Mouse (Mus musculus): ENCODE measurements around the gene Dhps. TPM values are rescaled to one million over a fixed set of nuclear protein-coding genes. Genes with fewer than 3 reads are reported as not detected.
"Not testable (repeated sequence)": the region's sequence is repeated elsewhere in the genome, so short reads cannot be mapped to it uniquely, and the experiment has no call there.

Gene Dhps
- polyA plus RNA-seq, 1 experiment from 2014 or later: 70.5 TPM

- H3K27me3 ChIP-seq (replicated peaks; ENCODE audit: low read depth, poor library complexity, severe bottlenecking): no peaks in the 10 kb centered on the region
- no peak for DNase-seq (ENCODE audit: low spot score)
- peak overlapping the region; percentile 94 for H3K4me3 ChIP-seq
- no peaks in the 10 kb centered on the region for H3K9me3 ChIP-seq
- H3K36me3 ChIP-seq (replicated peaks): peaks cover 53% of the 10 kb centered on the region
- H3K27ac ChIP-seq (replicated peaks): peak overlapping the region; percentile 97
- 88% methylated on average over 5 of the region's 5 CpGs for WGBS
- H3K4me1 ChIP-seq: peaks cover 23% of the 10 kb centered on the region
Observed at GRCm38 (mm10) chr8:85071041-85071440, 516 bp upstream of the Dhps start.

- peak overlapping the region; percentile 97 for H3K27ac ChIP-seq (replicated peaks)
- no peaks in the 10 kb centered on the region for H3K27me3 ChIP-seq (replicated peaks; ENCODE audit: low read depth, poor library complexity, severe bottlenecking)
- H3K4me1 ChIP-seq: peaks cover 23% of the 10 kb centered on the region
- H3K9me3 ChIP-seq: no peaks in the 10 kb centered on the region
- 45% methylated on average over 9 of the region's 9 CpGs for WGBS
- H3K36me3 ChIP-seq (replicated peaks): peaks cover 51% of the 10 kb centered on the region
- peak overlapping the region; percentile 94 for H3K4me3 ChIP-seq
- DNase-seq (ENCODE audit: low spot score): no peak
Observed at GRCm38 (mm10) chr8:85072364-85072929, 890 bp downstream of the Dhps start.

- 93% methylated on average over 15 of the region's 15 CpGs for WGBS
- H3K36me3 ChIP-seq (replicated peaks): peaks cover 50% of the 10 kb centered on the region
- peak overlapping the region; percentile 94 for H3K4me3 ChIP-seq
- no peaks in the 10 kb centered on the region for H3K27me3 ChIP-seq (replicated peaks; ENCODE audit: low read depth, poor library complexity, severe bottlenecking)
- no peaks in the 10 kb centered on the region for H3K9me3 ChIP-seq
- peaks cover 23% of the 10 kb centered on the region for H3K4me1 ChIP-seq
- no peak for DNase-seq (ENCODE audit: low spot score)
- H3K27ac ChIP-seq (replicated peaks): no peak overlapping the region
Observed at GRCm38 (mm10) chr8:85073041-85073612, 1.6 kb downstream of the Dhps start.

GRCm38 (mm10) chr8:85074167-85074566 lies 2.6 kb downstream of the Dhps start:
- DNase-seq (ENCODE audit: low spot score): no peak
- Histone ChIP-seq H3K27ac (replicated peaks) (no peak overlapping the region), H3K27me3 (replicated peaks; ENCODE audit: low read depth, poor library complexity, severe bottlenecking) (no peaks in the 10 kb centered on the region), H3K4me1 (peaks cover 25% of the 10 kb centered on the region), H3K4me3 (no peak overlapping the region), H3K9me3 (no peaks in the 10 kb centered on the region), H3K36me3 (replicated peaks) (peaks cover 61% of the 10 kb centered on the region)
- whole genome bisulfite sequencing: 83% methylated on average over 10 of the region's 10 CpGs

GRCm38 (mm10) chr8:85074617-85075016 lies 3.1 kb downstream of the Dhps start:
- DNase-seq (ENCODE audit: low spot score): no peak
- 92% methylated on average over 10 of the region's 10 CpGs for WGBS
- no peak overlapping the region for H3K27ac ChIP-seq (replicated peaks)
- no peaks in the 10 kb centered on the region for H3K27me3 ChIP-seq (replicated peaks; ENCODE audit: low read depth, poor library complexity, severe bottlenecking)
- no peaks in the 10 kb centered on the region for H3K9me3 ChIP-seq
- H3K36me3 ChIP-seq (replicated peaks): peaks cover 64% of the 10 kb centered on the region
- H3K4me1 ChIP-seq: peaks cover 29% of the 10 kb centered on the region
- H3K4me3 ChIP-seq: no peak overlapping the region

GRCm38 (mm10) chr8:85076001-85076400 lies 4.4 kb downstream of the Dhps start:
- 77% methylated on average over 9 of the region's 9 CpGs for WGBS
- Histone ChIP-seq H3K27me3 (replicated peaks; ENCODE audit: low read depth, poor library complexity, severe bottlenecking) (no peaks in the 10 kb centered on the region), H3K27ac (replicated peaks) (no peak overlapping the region), H3K9me3 (no peaks in the 10 kb centered on the region), H3K36me3 (replicated peaks) (peaks cover 64% of the 10 kb centered on the region), H3K4me1 (peaks cover 30% of the 10 kb centered on the region), H3K4me3 (no peak overlapping the region)
- DNase-seq (ENCODE audit: low spot score): peak; percentile 49

GRCm38 (mm10) chr8:85076993-85077392 lies 5.4 kb downstream of the Dhps start:
- H3K27me3 ChIP-seq (replicated peaks; ENCODE audit: low read depth, poor library complexity, severe bottlenecking): no peaks in the 10 kb centered on the region
- H3K27ac ChIP-seq (replicated peaks): no peak overlapping the region
- no peaks in the 10 kb centered on the region for H3K9me3 ChIP-seq
- WGBS: 0% methylated on average over 2 of the region's 2 CpGs
- DNase-seq (ENCODE audit: low spot score): peak; percentile 83
- no peak overlapping the region; the same call in 1 of the 2 replicates for H3K4me3 ChIP-seq
- peaks cover 64% of the 10 kb centered on the region for H3K36me3 ChIP-seq (replicated peaks)
- peaks cover 35% of the 10 kb centered on the region for H3K4me1 ChIP-seq

- Histone ChIP-seq H3K27ac (replicated peaks) (peak overlapping the region; percentile 86), H3K27me3 (replicated peaks; ENCODE audit: low read depth, poor library complexity, severe bottlenecking) (no peaks in the 10 kb centered on the region), H3K9me3 (no peaks in the 10 kb centered on the region), H3K36me3 (replicated peaks) (peaks cover 46% of the 10 kb centered on the region), H3K4me3 (peak overlapping the region; percentile 96), H3K4me1 (peaks cover 43% of the 10 kb centered on the region)
- WGBS: 1% methylated on average over 25 of the region's 25 CpGs
- DNase-seq (ENCODE audit: low spot score): no peak
Observed at GRCm38 (mm10) chr8:85080214-85080531, 8.6 kb downstream of the Dhps start.

GRCm38 (mm10) chr8:85080532-85081215 lies 9.1 kb downstream of the Dhps start, which contains the start of gene Wdr83os:
Gene Wdr83os, plus strand, starts transcription at chr8:85080740.
- DNase-seq (ENCODE audit: low spot score): peak; percentile 68
- Histone ChIP-seq H3K9me3 (no peaks in the 10 kb centered on the region), H3K36me3 (replicated peaks) (peaks cover 46% of the 10 kb centered on the region), H3K27ac (replicated peaks) (peak within 1 kb of the TSS; percentile 86), H3K4me1 (peaks cover 43% of the 10 kb centered on the region), H3K4me3 (peak within 1 kb of the TSS; percentile 96), H3K27me3 (replicated peaks; ENCODE audit: low read depth, poor library complexity, severe bottlenecking) (no peaks in the 10 kb centered on the region)
- WGBS: under 1% methylated on average over 30 of the region's 30 CpGs

- peak; percentile 67 for DNase-seq (ENCODE audit: low spot score)
- no peaks in the 10 kb centered on the region for H3K27me3 ChIP-seq (replicated peaks; ENCODE audit: low read depth, poor library complexity, severe bottlenecking)
- H3K4me1 ChIP-seq: peaks cover 43% of the 10 kb centered on the region
- no peaks in the 10 kb centered on the region for H3K9me3 ChIP-seq
- 2% methylated on average over 9 of the region's 9 CpGs for WGBS
- H3K4me3 ChIP-seq: peak within 1 kb of the TSS; percentile 96
- peaks cover 46% of the 10 kb centered on the region for H3K36me3 ChIP-seq (replicated peaks)
- peak within 1 kb of the TSS; percentile 86 for H3K27ac ChIP-seq (replicated peaks)
Observed at GRCm38 (mm10) chr8:85081216-85081555, 9.6 kb downstream of the Dhps start, which contains the start of gene Wdr83. Gene Wdr83, minus strand, starts transcription at chr8:85081306.

- WGBS: 94% methylated on average over 4 of the region's 4 CpGs
- H3K36me3 ChIP-seq (replicated peaks): peaks cover 46% of the 10 kb centered on the region
- H3K27ac ChIP-seq (replicated peaks); H3K27me3 ChIP-seq (replicated peaks; ENCODE audit: low read depth, poor library complexity, severe bottlenecking); H3K9me3 ChIP-seq; DNase-seq (ENCODE audit: low spot score): not testable (repeated sequence)
- peak overlapping the region; percentile 96; the same call in 1 of the 2 replicates for H3K4me3 ChIP-seq
- peaks cover 43% of the 10 kb centered on the region for H3K4me1 ChIP-seq
Observed at GRCm38 (mm10) chr8:85082169-85082568, 10.6 kb downstream of the Dhps start.

- Histone ChIP-seq H3K4me1 (peaks cover 43% of the 10 kb centered on the region), H3K27ac (replicated peaks) (peak within 1 kb of the TSS; percentile 82), H3K36me3 (replicated peaks) (peaks cover 47% of the 10 kb centered on the region), H3K4me3 (peak within 1 kb of the TSS; percentile 73), H3K9me3 (no peaks in the 10 kb centered on the region), H3K27me3 (replicated peaks; ENCODE audit: low read depth, poor library complexity, severe bottlenecking) (no peaks in the 10 kb centered on the region)
- peak; percentile 85 for DNase-seq (ENCODE audit: low spot score)
- WGBS: 1% methylated on average over 30 of the region's 30 CpGs
Observed at GRCm38 (mm10) chr8:85083108-85083813, 11.7 kb downstream of the Dhps start, which contains the start of gene Man2b1. Gene Man2b1, plus strand, starts transcription at chr8:85083270.
